Mouse (Mus musculus) intestine, embryonic 14.5 days (tissue): Measurements from ENCODE around the gene Ncapg. TPM values are rescaled to one million over a fixed set of nuclear protein-coding genes. Genes with fewer than 3 reads are reported as not detected.

ENCODE experiments used
- ATAC-seq: fragments of 200-750 bp; cut with Nextera tagmentation; replicated peaks from 2 replicates; pipeline ENCODE4 v1.8.0; 2017; ENCODE audit warnings: low read depth, moderate number of reproducible peaks, moderate TSS enrichment, moderate library complexity; ENCODE audit not compliant: low FRiP score, low TSS enrichment
- DNase-seq: peaks from one replicate; pipeline ENCODE4 v3.0.0-alpha.2; 2018; ENCODE audit warnings: low spot score
- H3K27ac ChIP-seq: fragments of 300-500 bp; sonication (generic); 2 replicates; pipeline ENCODE4 v1.5.1; 2014; ENCODE audit warnings: low read depth, mild to moderate bottlenecking, control low read depth
- H3K27me3 ChIP-seq: fragments of 300-500 bp; sonication (generic); replicated peaks from 2 replicates; pipeline ENCODE4 v1.6.1; 2014; ENCODE audit warnings: low read length, control low read depth; ENCODE audit not compliant: control insufficient read depth, insufficient read depth
- H3K36me3 ChIP-seq: fragments of 300-500 bp; sonication (generic); 2 replicates; pipeline ENCODE4 v1.6.1; 2014; ENCODE audit warnings: low read length, control low read depth; ENCODE audit not compliant: control insufficient read depth, insufficient read depth
- H3K4me1 ChIP-seq: fragments of 300-500 bp; sonication (generic); replicated peaks from 2 replicates; pipeline ENCODE4 v1.6.1; 2014; ENCODE audit warnings: low read length, control low read depth, mixed read lengths; ENCODE audit not compliant: control insufficient read depth, insufficient read depth
- H3K4me2 ChIP-seq: fragments of 300-500 bp; sonication (generic); 2 replicates; pipeline ENCODE4 v1.6.1; 2014; ENCODE audit warnings: low read length
- H3K4me3 ChIP-seq: fragments of 300-500 bp; sonication (generic); 2 replicates; pipeline ENCODE4 v1.5.1; 2014; ENCODE audit warnings: low read depth, low read length, control low read depth, mixed read lengths
- H3K9ac ChIP-seq: fragments of 300-500 bp; sonication (generic); 2 replicates; pipeline ENCODE4 v1.6.1; 2014; ENCODE audit warnings: mild to moderate bottlenecking, low read length
- H3K9me3 ChIP-seq: fragments of 300-500 bp; sonication (generic); 2 replicates; pipeline ENCODE4 v1.6.1; 2016; ENCODE audit warnings: low read length, control low read depth; ENCODE audit not compliant: control insufficient read depth
- WGBS: fragments of 180-500 bp; shearing (Covaris S2); extraction: QIAGEN DNeasy Blood & Tissue Kit; methylation state at CpG from one replicate; pipeline ENCODE4 v1.1.7; 2014; 5-methylcytosine and 5-hydroxymethylcytosine counted together
- polyA plus RNA-seq: library from polyadenylated mRNA; unstranded; fragments of >200 nt; fragmentation: Nextera tagmentation; extraction: Ambion mirVana; gene quantifications from 2 replicates; pipeline ENCODE4 v1.2.1, GENCODE M21; 2014

The Ncapg gene
- polyA plus RNA-seq, 1 experiment from 2014 or later = 52.3 TPM

- H3K9ac ChIP-seq = no peak overlapping the region
- no peak overlapping the region for H3K4me3 ChIP-seq
- H3K36me3 ChIP-seq = peaks cover 62% of the 10 kb centered on the region
- WGBS = 96% methylated on average over 1 of the region's 1 CpGs
- ATAC-seq (no peak), DNase-seq (no peak)
- no peaks in the 10 kb centered on the region for H3K9me3 ChIP-seq
- H3K27me3 ChIP-seq = no peaks in the 10 kb centered on the region
- no peak overlapping the region for H3K27ac ChIP-seq
- H3K4me2 ChIP-seq = no peak overlapping the region
- H3K4me1 ChIP-seq = no peaks in the 10 kb centered on the region
These were observed 13.7 kb downstream of the Ncapg start for GRCm38 (mm10) chr5:45683388-45683787.

DNA sequence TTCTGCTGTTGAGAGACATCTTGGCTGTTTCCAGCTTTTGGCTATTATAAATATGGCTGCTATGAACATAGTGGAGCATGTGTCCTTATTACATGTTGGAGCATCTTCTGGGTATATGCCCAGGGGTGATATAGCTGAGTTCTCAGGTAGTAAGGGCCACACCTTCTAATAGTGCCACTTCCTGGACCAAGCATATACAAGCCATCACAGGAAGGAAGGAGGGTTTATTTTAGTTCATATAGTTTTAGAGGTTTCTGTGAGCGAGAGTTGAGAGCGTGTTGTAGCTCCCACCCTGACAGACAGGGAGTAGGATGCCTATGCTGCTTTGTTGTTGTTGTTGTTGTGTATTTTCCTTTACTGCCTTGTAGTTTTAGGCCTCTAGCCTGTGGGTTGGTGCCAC is 15.5 kb downstream of the Ncapg start:
- Histone ChIP-seq H3K27ac (no peak overlapping the region), H3K27me3 (no peaks in the 10 kb centered on the region), H3K9ac (no peak overlapping the region), H3K4me2 (no peak overlapping the region), H3K9me3 (no peaks in the 10 kb centered on the region), H3K36me3 (peaks cover 63% of the 10 kb centered on the region), H3K4me1 (no peaks in the 10 kb centered on the region), H3K4me3 (no peak overlapping the region)
- ATAC-seq (no peak), DNase-seq (no peak)
- 95% methylated on average over 2 of the region's 2 CpGs for WGBS

DNA sequence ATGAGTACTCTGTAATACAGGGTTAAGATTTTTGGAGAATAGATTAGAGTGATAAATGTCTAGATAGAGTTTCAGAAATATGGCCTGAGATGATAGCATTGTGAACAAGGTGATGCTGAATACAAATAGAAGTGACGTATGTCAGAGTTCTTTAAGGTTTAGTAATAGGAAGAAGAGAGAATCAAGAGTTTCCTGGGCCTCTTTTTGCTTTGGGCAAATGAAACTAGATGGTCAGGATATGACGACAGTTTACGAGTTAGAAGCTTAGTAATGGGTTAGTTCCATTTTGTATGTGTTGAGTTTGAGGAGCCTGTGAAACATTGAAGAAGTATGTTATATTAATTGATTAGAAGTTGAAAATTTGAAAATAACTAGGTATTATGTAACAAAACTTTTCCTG is 16.5 kb downstream of the Ncapg start:
- no peak for ATAC-seq
- no peak overlapping the region for H3K27ac ChIP-seq
- H3K36me3 ChIP-seq = peaks cover 61% of the 10 kb centered on the region
- no peak overlapping the region for H3K4me3 ChIP-seq
- H3K9ac ChIP-seq = no peak overlapping the region
- H3K9me3 ChIP-seq = no peaks in the 10 kb centered on the region
- H3K27me3 ChIP-seq = no peaks in the 10 kb centered on the region
- no peak for DNase-seq
- H3K4me1 ChIP-seq = no peaks in the 10 kb centered on the region
- WGBS = 93% methylated on average over 3 of the region's 3 CpGs
- no peak overlapping the region for H3K4me2 ChIP-seq

GRCm38 (mm10) chr5:45689152-45689551 is 19.4 kb downstream of the Ncapg start:
- 89% methylated on average over 4 of the region's 4 CpGs for WGBS
- Histone ChIP-seq H3K27ac (no peak overlapping the region), H3K9ac (no peak overlapping the region), H3K27me3 (no peaks in the 10 kb centered on the region), H3K4me1 (no peaks in the 10 kb centered on the region), H3K4me3 (no peak overlapping the region), H3K9me3 (no peaks in the 10 kb centered on the region), H3K4me2 (no peak overlapping the region), H3K36me3 (peaks cover 55% of the 10 kb centered on the region)
- ATAC-seq (no peak), DNase-seq (no peak)

DNA sequence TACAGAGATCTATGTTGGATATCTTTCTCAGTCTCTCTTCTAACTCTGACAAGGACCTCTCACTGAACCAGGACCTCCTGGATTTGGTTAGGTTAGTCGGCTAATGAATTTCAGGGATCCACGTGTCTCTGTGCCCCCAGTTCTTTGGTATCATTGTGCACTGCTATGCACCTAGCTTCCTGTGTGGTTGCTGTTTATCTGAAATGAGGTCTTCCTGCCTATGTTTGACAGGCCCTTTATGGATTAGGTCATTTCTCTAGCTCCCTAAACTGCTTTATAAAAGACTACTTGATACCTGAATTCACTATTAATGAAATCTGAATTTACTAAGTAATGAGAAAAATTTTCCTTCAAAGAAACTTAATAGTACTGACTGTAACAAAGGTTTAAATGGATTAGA is 21.1 kb downstream of the Ncapg start:
- Histone ChIP-seq H3K4me3 (no peak overlapping the region), H3K4me2 (no peak overlapping the region), H3K9me3 (no peaks in the 10 kb centered on the region), H3K36me3 (peaks cover 41% of the 10 kb centered on the region), H3K4me1 (no peaks in the 10 kb centered on the region), H3K27ac (no peak overlapping the region), H3K9ac (no peak overlapping the region), H3K27me3 (no peaks in the 10 kb centered on the region)
- ATAC-seq = no peak
- 72% methylated on average over 2 of the region's 2 CpGs for WGBS
- no peak for DNase-seq

GRCm38 (mm10) chr5:45691678-45692077 is 22.0 kb downstream of the Ncapg start:
- Histone ChIP-seq H3K27ac (no peak overlapping the region), H3K4me2 (no peak overlapping the region), H3K9me3 (no peaks in the 10 kb centered on the region), H3K27me3 (no peaks in the 10 kb centered on the region), H3K9ac (no peak overlapping the region), H3K4me1 (no peaks in the 10 kb centered on the region), H3K4me3 (no peak overlapping the region), H3K36me3 (peaks cover 46% of the 10 kb centered on the region)
- DNase-seq (no peak), ATAC-seq (no peak)
- WGBS = 90% methylated on average over 6 of the region's 6 CpGs

- Histone ChIP-seq H3K4me2 (no peak overlapping the region), H3K9ac (no peak overlapping the region), H3K9me3 (no peaks in the 10 kb centered on the region), H3K27me3 (no peaks in the 10 kb centered on the region), H3K4me3 (no peak overlapping the region), H3K36me3 (peaks cover 30% of the 10 kb centered on the region; the same call in 1 of the 2 replicates), H3K27ac (no peak overlapping the region), H3K4me1 (no peaks in the 10 kb centered on the region)
- no peak for DNase-seq
- 92% methylated on average over 2 of the region's 2 CpGs for WGBS
- no peak for ATAC-seq
These were observed 37.1 kb downstream of the Ncapg start for GRCm38 (mm10) chr5:45706811-45707210.

DNA sequence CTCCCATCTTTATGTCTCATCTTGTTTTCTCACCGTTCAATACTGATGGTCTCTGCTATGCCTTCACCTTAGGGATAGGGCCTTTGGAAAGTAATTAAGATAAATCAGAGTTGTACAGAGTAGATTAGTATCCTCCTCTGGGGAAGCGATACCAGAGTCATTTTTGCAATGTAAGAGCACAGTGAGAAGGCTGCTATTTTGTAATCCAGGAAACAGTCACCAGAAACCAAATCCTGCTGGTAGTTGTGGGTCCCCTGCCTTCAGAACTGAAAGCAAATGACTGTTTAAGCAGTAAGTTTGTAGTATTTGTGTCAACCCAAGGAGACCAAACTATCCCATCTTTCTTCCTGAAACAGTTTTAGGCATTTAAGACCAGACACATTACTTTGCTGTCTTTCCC is 39.9 kb downstream of the Ncapg start:
- Histone ChIP-seq H3K4me2 (no peak overlapping the region), H3K27ac (no peak overlapping the region), H3K36me3 (peaks cover 21% of the 10 kb centered on the region; the same call in 1 of the 2 replicates), H3K27me3 (no peaks in the 10 kb centered on the region), H3K9me3 (no peaks in the 10 kb centered on the region), H3K4me3 (no peak overlapping the region), H3K9ac (no peak overlapping the region), H3K4me1 (no peaks in the 10 kb centered on the region)
- ATAC-seq = no peak
- DNase-seq = no peak
- 92% methylated on average over 2 of the region's 2 CpGs for WGBS

DNA sequence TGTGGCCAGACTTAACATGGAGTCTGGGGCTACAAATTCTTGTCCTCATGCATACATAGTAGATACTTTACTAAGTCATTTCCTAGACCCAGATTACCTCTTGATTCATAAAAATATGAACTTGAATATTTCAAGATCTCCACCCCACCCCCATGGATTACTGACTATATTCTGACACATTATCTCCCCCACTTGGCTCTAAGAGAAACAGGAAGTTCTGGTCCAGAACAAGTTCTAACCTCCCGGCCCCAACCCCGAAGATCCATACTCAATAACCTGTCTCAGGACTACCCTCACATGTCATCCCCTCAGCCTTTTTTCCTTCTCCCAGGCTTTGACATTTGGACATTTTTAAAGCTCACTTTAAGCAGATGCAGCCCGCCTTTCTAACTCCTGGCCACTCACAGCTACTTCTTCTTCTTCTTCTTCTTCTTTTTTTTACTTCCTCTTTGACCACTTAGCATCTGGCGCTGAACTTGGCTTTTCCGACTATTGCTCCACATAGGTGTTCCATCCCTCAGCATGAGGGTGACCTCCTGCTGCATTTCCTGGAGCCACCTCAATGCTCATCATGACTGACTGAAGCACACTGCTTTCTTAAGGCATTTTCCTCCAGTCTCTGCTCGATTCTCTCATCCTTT is 49.2 kb downstream of the Ncapg start:
- no peak overlapping the region for H3K4me2 ChIP-seq
- no peak overlapping the region for H3K9ac ChIP-seq
- H3K36me3 ChIP-seq = no peaks in the 10 kb centered on the region
- no peaks in the 10 kb centered on the region for H3K27me3 ChIP-seq
- no peaks in the 10 kb centered on the region for H3K9me3 ChIP-seq
- DNase-seq (no peak), ATAC-seq (no peak)
- no peak overlapping the region for H3K4me3 ChIP-seq
- 90% methylated on average over 6 of the region's 6 CpGs for WGBS
- H3K4me1 ChIP-seq = no peaks in the 10 kb centered on the region
- no peak overlapping the region for H3K27ac ChIP-seq
